Mouse (Mus musculus): ENCODE results near the gene 4931406C07Rik. TPM values are rescaled to one million over a fixed set of nuclear protein-coding genes. Genes with fewer than 3 reads are reported as not detected.

Gene 4931406C07Rik
- polyA plus RNA-seq, 1 experiment from 2014 or later = 3.0 TPM

DNA sequence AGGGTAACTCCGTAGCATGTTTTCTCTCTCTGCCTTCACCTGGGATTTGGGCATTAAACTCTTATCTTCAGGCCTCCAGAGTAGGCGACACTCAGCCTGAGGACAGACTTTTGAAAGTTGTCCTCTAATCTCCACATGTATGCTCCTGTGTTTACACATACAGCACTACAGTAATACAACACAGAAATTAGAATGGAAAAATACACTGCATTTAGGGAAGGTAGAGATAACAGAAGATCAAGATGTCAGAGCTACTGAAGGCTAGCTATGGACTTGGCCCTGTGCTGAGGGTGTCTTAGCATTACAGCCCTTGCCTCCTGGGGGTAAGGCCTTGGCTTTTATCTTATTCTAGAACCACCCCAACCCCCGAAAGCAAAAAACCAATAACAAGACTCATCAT, 17.8 kb downstream of the 4931406C07Rik start:
- no peak overlapping the region for H3K9ac ChIP-seq
- no peaks in the 10 kb centered on the region for H3K9me3 ChIP-seq (replicated peaks)
- DNase-seq (no peak), ATAC-seq (ENCODE audit: low read depth) (0 out of 2 replicates have a peak, but pooled peaks have one; percentile 18)
- no peak overlapping the region for H3K4me3 ChIP-seq (replicated peaks)
- 37% methylated on average over 3 of the region's 3 CpGs for WGBS (ENCODE audit: insufficient replicate concordance)
- H3K36me3 ChIP-seq = 0 out of 2 replicates have a peak, but pooled peaks cover 2% of the 10 kb centered on the region
- peaks cover 32% of the 10 kb centered on the region for H3K4me1 ChIP-seq (replicated peaks)
- H3K27ac ChIP-seq = no peak overlapping the region
- no peak overlapping the region for H3K4me2 ChIP-seq
- H3K27me3 ChIP-seq = no peaks in the 10 kb centered on the region

DNA sequence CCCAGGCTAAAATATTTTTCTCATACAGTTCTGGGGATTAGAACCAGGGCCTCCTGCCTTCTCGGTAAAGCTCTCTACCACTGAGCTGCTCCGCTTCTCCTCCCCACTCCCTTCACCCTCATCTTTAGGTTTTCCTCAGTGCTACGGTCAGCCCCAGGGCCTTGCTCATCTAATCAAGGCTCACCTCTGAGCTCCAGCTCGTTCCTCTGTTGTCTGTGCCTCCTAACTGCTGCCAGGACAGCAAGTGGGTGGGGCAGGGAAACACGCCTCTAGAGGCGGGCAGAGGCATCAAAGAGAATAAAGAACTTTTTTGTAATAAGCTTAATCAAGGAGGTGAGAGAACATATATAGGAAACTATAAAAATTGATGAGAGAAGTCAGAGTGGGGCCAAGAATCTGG, 18.4 kb downstream of the 4931406C07Rik start:
- DNase-seq (no peak), ATAC-seq (ENCODE audit: low read depth) (no peak)
- H3K4me2 ChIP-seq = no peak overlapping the region
- no peak overlapping the region for H3K27ac ChIP-seq
- no peak overlapping the region for H3K4me3 ChIP-seq (replicated peaks)
- H3K9me3 ChIP-seq (replicated peaks) = no peaks in the 10 kb centered on the region
- 39% methylated on average over 6 of the region's 6 CpGs for WGBS (ENCODE audit: insufficient replicate concordance)
- H3K36me3 ChIP-seq = 0 out of 2 replicates have a peak, but pooled peaks cover 2% of the 10 kb centered on the region
- H3K9ac ChIP-seq = no peak overlapping the region
- no peaks in the 10 kb centered on the region for H3K27me3 ChIP-seq
- H3K4me1 ChIP-seq (replicated peaks) = peaks cover 32% of the 10 kb centered on the region

DNA sequence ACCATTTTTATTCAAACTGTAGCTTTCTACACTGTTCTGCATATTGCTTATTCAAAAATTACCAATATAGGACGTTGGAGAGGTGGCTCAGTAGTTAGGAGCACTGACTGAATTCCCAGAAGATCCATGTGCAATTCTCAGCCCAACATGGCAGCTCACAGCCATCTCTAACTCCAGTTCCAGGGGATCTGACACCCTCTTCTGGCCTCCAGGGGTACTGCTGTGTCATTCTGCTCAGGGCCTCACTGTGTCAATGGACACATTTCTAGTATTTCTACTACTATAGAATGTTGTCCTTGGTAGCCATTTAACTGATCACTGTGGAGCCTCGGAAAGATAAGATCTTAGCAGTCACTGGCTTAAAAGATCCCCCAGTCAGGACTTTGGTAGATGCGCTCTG, 20.8 kb downstream of the 4931406C07Rik start:
- H3K9me3 ChIP-seq (replicated peaks) = no peaks in the 10 kb centered on the region
- H3K4me2 ChIP-seq = no peak overlapping the region
- H3K4me1 ChIP-seq (replicated peaks) = peaks cover 44% of the 10 kb centered on the region
- no peak overlapping the region for H3K27ac ChIP-seq
- no peak for ATAC-seq (ENCODE audit: low read depth)
- no peak for DNase-seq
- no peaks in the 10 kb centered on the region for H3K36me3 ChIP-seq
- no peaks in the 10 kb centered on the region for H3K27me3 ChIP-seq
- no peak overlapping the region for H3K4me3 ChIP-seq (replicated peaks)
- H3K9ac ChIP-seq = no peak overlapping the region
- 54% methylated on average over 3 of the region's 3 CpGs for WGBS (ENCODE audit: insufficient replicate concordance)

DNA sequence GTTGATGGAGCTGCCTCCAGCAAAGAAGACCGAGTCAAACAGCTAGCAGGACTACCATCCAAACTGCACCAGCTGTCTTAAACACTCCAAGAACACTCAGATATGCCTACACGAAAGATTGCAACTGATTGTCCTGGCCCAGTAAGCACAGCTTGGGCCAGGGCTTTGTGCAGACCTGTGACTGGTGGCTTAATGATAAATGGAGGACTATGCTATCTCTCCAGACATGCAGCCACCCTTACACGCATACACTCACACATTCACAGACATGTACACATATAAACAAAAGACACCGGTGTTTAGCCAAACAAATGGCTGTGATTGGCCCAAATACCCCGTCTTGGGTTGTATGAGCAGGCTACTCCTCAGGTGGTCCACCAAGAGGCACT, 25.8 kb downstream of the 4931406C07Rik start:
- peak overlapping the region; percentile 95 for H3K9ac ChIP-seq
- H3K27ac ChIP-seq = peak overlapping the region; percentile 73
- 23% methylated on average over 5 of the region's 5 CpGs for WGBS (ENCODE audit: insufficient replicate concordance)
- no peaks in the 10 kb centered on the region for H3K9me3 ChIP-seq (replicated peaks)
- H3K4me2 ChIP-seq = peak overlapping the region; percentile 83
- peak; percentile 58 for ATAC-seq (ENCODE audit: low read depth)
- peaks cover 39% of the 10 kb centered on the region for H3K4me1 ChIP-seq (replicated peaks)
- peak overlapping the region; percentile 96 for H3K4me3 ChIP-seq (replicated peaks)
- no peaks in the 10 kb centered on the region for H3K27me3 ChIP-seq
- peaks cover 14% of the 10 kb centered on the region for H3K36me3 ChIP-seq
- DNase-seq = peak; percentile 33

DNA sequence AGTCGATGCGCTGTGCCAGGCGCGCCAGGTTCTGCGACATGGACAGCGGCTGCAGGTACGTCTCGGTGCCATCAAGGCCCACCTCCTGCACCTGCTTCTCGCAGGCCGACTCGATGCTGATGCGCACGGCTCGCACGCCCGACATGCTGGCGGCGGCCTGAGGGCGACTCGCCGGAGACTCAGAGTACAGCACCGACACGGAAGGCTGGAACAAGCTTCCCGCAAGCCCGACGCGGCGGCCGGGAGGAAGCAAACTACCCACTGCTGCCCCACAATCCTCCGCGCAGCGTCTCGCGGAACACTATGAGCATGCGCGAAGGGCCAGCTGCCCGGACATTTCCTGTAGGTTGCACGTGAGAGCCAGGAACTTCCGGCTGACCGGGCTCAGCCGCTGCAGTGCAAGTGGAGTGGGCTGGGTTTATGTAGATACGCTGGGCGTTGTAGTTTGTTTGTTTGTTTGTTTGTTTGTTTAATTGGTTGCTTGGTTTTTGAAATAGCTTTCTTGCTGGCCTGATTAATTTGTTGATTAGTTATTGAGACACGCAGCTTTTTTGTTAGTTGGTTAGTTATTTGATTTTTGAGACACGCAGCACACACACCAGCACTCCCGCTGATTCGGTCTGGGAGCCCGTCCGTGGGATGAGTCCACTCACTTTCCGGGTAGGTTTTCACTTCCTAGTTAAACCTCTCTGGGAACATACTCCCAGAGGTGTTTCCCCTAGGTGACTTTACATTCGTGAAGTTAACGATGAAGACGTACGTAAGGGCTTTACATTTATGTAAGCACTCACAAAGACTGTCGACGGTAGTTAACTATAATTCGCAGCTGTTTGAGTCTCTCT, 26.4 kb downstream of the 4931406C07Rik start, which contains the start of gene Med17:
Gene Med17, minus strand, starts transcription at position 283 of the 842 bp plus-strand sequence.
- ATAC-seq (ENCODE audit: low read depth) (peak; percentile 95), DNase-seq (peak; percentile 91)
- Histone ChIP-seq H3K4me3 (replicated peaks) (peak within 1 kb of the TSS; percentile 96), H3K9me3 (replicated peaks) (no peaks in the 10 kb centered on the region), H3K4me1 (replicated peaks) (peaks cover 39% of the 10 kb centered on the region), H3K27ac (peak within 1 kb of the TSS; percentile 84), H3K36me3 (peaks cover 20% of the 10 kb centered on the region), H3K4me2 (peak within 1 kb of the TSS; percentile 83), H3K27me3 (no peaks in the 10 kb centered on the region), H3K9ac (peak within 1 kb of the TSS; percentile 95)
- WGBS (ENCODE audit: insufficient replicate concordance) = 2% methylated on average over 57 of the region's 57 CpGs

DNA sequence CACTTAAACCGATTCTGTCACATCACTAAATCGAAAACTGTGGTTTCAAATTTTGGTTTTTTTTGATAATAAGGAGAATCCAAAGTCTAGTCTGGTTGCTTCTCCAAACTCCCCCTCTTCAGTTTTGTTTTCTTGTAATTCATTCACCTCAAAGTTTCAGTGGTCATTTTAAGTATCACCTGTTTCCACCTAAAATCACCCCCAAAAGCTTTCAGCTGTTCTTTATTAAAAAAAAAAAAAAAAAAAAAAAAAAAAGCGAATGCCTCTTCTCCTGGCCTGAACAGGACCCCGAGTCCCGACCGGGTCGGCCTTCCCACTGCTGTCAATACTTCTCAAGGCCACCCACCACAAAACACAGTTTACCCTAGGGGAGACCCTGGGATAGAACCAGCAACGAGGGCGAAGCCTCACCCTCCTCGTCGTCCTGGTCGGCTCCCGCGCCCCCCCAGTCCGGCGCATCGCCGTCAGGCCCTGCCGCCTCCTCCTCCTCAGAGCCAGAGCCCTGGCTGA, 27.1 kb downstream of the 4931406C07Rik start:
- Histone ChIP-seq H3K9me3 (replicated peaks) (no peaks in the 10 kb centered on the region), H3K9ac (peak overlapping the region; percentile 95), H3K4me2 (peak overlapping the region; percentile 83), H3K4me1 (replicated peaks) (peaks cover 39% of the 10 kb centered on the region), H3K27ac (peak overlapping the region; percentile 84), H3K36me3 (peaks cover 27% of the 10 kb centered on the region), H3K4me3 (replicated peaks) (peak overlapping the region; percentile 96), H3K27me3 (no peaks in the 10 kb centered on the region)
- DNase-seq (no peak), ATAC-seq (ENCODE audit: low read depth) (no peak)
- 6% methylated on average over 19 of the region's 19 CpGs for WGBS (ENCODE audit: insufficient replicate concordance)

DNA sequence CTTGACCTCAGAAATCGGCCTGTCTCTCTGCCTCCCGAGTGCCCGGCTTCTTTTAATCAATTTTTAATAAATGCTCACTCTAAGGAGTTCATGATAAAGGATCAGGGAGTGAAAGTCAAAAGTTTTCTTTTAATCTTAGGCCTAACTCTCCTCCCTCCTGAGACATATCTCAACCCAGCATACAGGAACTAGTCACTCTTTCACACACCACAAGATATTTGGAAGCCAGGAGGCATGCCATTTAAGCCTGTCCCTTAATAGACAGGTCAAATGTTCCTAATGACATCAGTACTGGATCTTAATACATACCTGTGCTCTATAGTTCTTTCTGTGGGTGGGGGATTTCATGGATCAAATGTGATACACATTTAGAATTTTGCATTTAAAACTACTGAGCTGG, 27.9 kb downstream of the 4931406C07Rik start:
- DNase-seq (no peak), ATAC-seq (ENCODE audit: low read depth) (no peak)
- Histone ChIP-seq H3K4me3 (replicated peaks) (peak overlapping the region; percentile 96), H3K4me2 (peak overlapping the region; percentile 83), H3K9ac (peak overlapping the region; percentile 95; the same call in 1 of the 2 replicates), H3K27me3 (no peaks in the 10 kb centered on the region), H3K9me3 (replicated peaks) (no peaks in the 10 kb centered on the region), H3K36me3 (peaks cover 36% of the 10 kb centered on the region), H3K27ac (no peak overlapping the region), H3K4me1 (replicated peaks) (peaks cover 39% of the 10 kb centered on the region)
- WGBS (ENCODE audit: insufficient replicate concordance) = 73% methylated on average over 3 of the region's 3 CpGs

DNA sequence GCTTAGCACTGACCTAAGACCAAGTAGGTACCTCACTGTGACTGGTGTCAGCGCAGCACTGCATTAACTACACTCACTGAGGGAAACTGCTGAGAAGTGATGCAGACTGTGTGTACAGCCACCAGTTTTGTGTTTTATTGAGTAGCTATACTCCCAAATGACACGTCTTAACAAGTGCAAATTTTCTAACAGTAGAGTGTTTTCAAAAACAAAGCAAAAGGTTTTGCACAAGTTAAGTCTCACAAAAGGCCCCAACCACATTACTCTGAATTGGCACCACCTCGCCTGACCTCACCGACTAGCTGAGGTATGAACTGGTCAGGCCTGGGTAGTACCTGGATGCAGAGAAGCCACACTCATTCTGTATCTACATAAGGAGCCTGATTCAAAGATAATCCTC, 29.4 kb downstream of the 4931406C07Rik start:
- Histone ChIP-seq H3K36me3 (peaks cover 51% of the 10 kb centered on the region), H3K27ac (no peak overlapping the region), H3K4me3 (replicated peaks) (no peak overlapping the region), H3K27me3 (no peaks in the 10 kb centered on the region), H3K4me1 (replicated peaks) (peaks cover 35% of the 10 kb centered on the region), H3K4me2 (no peak overlapping the region), H3K9me3 (replicated peaks) (no peaks in the 10 kb centered on the region), H3K9ac (no peak overlapping the region)
- ATAC-seq (ENCODE audit: low read depth) = no peak
- DNase-seq = no peak
- WGBS (ENCODE audit: insufficient replicate concordance) = 82% methylated on average over 4 of the region's 4 CpGs

DNA sequence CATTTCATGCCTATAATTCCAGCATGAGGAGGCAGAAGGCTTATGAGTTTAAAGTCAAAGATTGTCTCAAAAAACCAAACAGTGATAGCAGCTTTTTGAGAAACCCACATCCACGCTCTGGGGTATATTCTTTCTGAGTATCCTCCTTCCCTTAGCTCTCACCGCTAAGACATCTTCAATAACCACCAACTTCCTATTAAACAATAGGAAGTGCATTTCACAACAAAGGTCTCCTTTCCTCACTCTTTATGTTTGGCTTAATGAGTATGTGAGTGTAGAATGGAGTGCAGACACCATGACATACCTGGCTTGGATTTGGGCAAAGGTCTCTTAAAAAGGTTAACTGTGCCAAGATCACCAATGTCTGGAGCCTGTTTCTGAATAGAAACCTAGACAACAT, 32.3 kb downstream of the 4931406C07Rik start:
- no peaks in the 10 kb centered on the region for H3K9me3 ChIP-seq (replicated peaks)
- DNase-seq (no peak), ATAC-seq (ENCODE audit: low read depth) (no peak)
- 78% methylated on average over 2 of the region's 2 CpGs for WGBS (ENCODE audit: insufficient replicate concordance)
- H3K9ac ChIP-seq = no peak overlapping the region
- H3K27ac ChIP-seq = no peak overlapping the region
- H3K4me3 ChIP-seq (replicated peaks) = no peak overlapping the region
- H3K4me2 ChIP-seq = no peak overlapping the region
- peaks cover 20% of the 10 kb centered on the region for H3K4me1 ChIP-seq (replicated peaks)
- H3K27me3 ChIP-seq = no peaks in the 10 kb centered on the region
- H3K36me3 ChIP-seq = peaks cover 79% of the 10 kb centered on the region

DNA sequence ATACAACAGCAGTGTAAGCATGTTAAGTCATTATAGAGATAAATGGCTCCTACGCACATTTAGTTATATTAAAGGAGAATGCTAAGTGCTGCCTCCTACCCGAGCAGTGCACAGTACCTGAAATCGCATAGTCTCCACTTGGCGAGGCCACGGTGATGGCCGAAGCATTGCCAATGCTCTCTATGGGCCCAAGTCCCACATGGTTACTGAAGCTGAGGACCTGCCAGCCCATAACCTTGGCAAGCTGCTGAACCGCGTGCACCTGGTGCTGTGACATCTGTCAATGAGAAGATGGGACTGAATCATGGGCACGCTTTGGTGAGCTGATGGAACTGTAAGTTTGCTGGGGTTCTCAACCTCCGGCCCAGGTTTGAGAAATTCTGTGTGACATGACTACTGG, 42.8 kb downstream of the 4931406C07Rik start:
- H3K27ac ChIP-seq = no peak overlapping the region
- no peak overlapping the region for H3K4me3 ChIP-seq (replicated peaks)
- no peaks in the 10 kb centered on the region for H3K27me3 ChIP-seq
- WGBS (ENCODE audit: insufficient replicate concordance) = 90% methylated on average over 10 of the region's 10 CpGs
- peaks cover 79% of the 10 kb centered on the region for H3K36me3 ChIP-seq
- H3K9ac ChIP-seq = no peak overlapping the region
- no peak for ATAC-seq (ENCODE audit: low read depth)
- no peak overlapping the region for H3K4me2 ChIP-seq
- DNase-seq = no peak
- H3K9me3 ChIP-seq (replicated peaks) = no peaks in the 10 kb centered on the region
- no peaks in the 10 kb centered on the region for H3K4me1 ChIP-seq (replicated peaks)

DNA sequence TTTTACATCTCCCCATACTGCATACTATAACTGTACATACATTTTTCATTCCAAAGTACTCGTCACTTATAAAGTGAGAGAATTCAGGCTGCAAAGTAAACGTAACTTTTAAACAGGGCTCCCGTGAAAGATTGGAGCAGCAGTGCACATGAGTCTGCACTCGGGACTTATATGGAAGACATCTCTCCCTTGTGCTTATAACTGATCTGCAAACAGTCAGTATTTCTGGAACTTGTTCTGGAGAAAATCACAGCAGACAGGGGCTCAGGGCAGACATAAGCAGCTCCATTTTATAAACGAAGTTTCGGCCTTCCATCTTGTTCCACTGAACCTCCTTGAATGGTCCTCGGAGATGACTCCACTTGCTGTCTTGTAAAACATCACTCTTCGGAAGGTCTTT, 44.3 kb downstream of the 4931406C07Rik start:
- ATAC-seq (ENCODE audit: low read depth) (no peak), DNase-seq (no peak)
- Histone ChIP-seq H3K4me2 (no peak overlapping the region), H3K9me3 (replicated peaks) (no peaks in the 10 kb centered on the region), H3K27me3 (no peaks in the 10 kb centered on the region), H3K4me1 (replicated peaks) (no peaks in the 10 kb centered on the region), H3K9ac (no peak overlapping the region), H3K27ac (no peak overlapping the region), H3K36me3 (peaks cover 66% of the 10 kb centered on the region), H3K4me3 (replicated peaks) (no peak overlapping the region)
- WGBS (ENCODE audit: insufficient replicate concordance) = 84% methylated on average over 8 of the region's 8 CpGs
